Mouse (Mus musculus) small intestine, adult 2 months (tissue): ENCODE measurements around the gene Vmn2r42.
"Not testable (repeated sequence)": the region's sequence is repeated elsewhere in the genome, so short reads cannot be mapped to it uniquely, and the experiment has no call there.

Source experiments
- CTCF ChIP-seq: fragments of 200-500 bp; IDR thresholded peaks from 2 replicates; pipeline ENCODE4 v1.5.1; 2012; ENCODE audit warnings: low read depth, mild to moderate bottlenecking, control low read depth, inconsistent platforms, low read length, moderate library complexity, mixed read lengths; ENCODE audit not compliant: insufficient replicate concordance, insufficient read length; ENCODE audit errors: extremely low read depth
- POLR2A ChIP-seq: fragments of 200-500 bp; IDR thresholded peaks from 2 replicates; pipeline ENCODE4 v1.6.1; 2012; ENCODE audit warnings: low read depth, mild to moderate bottlenecking, control low read depth, inconsistent platforms, low read length, moderate library complexity

DNA sequence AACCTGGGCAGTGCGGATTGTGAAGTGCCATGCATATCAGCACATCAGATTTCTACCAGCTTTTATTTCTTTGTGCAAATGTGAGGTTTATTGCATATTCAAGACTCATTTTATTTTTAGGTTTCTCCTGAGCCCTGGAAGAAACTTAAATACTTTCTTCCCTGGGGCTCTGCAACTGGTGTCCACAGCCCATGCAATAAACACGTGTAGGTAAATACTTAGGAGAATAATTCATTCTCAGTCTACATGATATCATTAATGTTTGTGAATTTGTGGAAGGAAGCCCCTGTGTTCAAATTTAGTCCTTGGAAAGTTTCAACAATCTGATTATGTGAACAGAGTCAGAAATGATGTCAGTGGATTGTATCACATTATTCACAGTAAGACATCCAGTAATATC is at the start of gene Vmn2r42:
- not testable (repeated sequence) for TF ChIP-seq CTCF, POLR2A
